Comparison of ENCODE assay signal across 10 mouse cellular contexts in the genomic region with DNA sequence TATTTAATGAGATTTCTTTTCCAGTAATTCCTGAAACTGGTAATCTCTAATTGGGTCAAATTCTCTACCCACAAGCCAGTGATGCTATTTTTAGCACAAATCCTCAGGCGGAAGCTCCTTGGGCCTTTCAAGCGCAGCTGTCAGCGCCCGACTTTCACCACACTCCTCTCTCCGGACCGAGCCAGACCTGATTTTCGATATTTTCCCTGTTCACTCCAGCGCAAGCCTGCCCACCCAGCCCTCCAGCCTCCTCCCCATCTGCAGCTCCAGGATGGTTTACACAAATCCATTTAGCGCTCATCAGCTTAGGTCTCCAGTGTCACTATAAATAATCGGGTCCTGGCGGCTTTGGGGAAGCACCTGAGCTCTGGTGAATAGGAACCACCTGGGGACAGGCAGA. TPM values are rescaled to one million over a fixed set of nuclear protein-coding genes. Genes with fewer than 3 reads are reported as not detected.
DNase-seq lines count a peak whose midpoint lies in the region; ATAC-seq lines count a peak whose summit lies in the region.
"Had no signal": no experiment of that assay in that cellular context is flagged by ENCODE, and none has a peak within 500 bp of the region (broad histone marks: within the 10 kb centered on the region; RNA-seq: fewer than 3 reads in every experiment).

No protein-coding gene starts in this region.

- ATAC-seq in heart, embryonic 14.5 days (ENCODE audit: insufficient number of reproducible peaks, insufficient read depth, low FRiP score, low read depth) = 0 out of 2 replicates have a peak, but pooled peaks have one; percentile 37
- ATAC-seq in midbrain, embryonic 16.5 days = peak; percentile 71
- no peak for ATAC-seq in liver, embryonic 11.5 days (replicated peaks; ENCODE audit: low FRiP score)
- ATAC-seq: activated CD4-positive, CD25-positive, alpha-beta regulatory T cell, adult 4 months; liver, postnatal 0 days had no signal

- intact Hi-C loops in gastrocnemius, postnatal 14 days (cut with DNase I; ENCODE audit: low total_unique reads) = no loop called here

- H3K27ac ChIP-seq in heart, embryonic 14.5 days (replicated peaks in 1 of 2; ENCODE audit: control insufficient read depth in 1 of 2, insufficient read depth in 1 of 2, low read depth in 2 of 2, low read length in 2 of 2) = peak overlapping the region; percentile 83 to 86
- H3K27ac ChIP-seq in midbrain, embryonic 16.5 days (ENCODE audit: low read length) = peak overlapping the region; percentile 67
- H3K27ac ChIP-seq in liver, embryonic 11.5 days (ENCODE audit: low read depth, low read length) = no peak overlapping the region

- H3K9me3 ChIP-seq in heart, embryonic 14.5 days (ENCODE audit: control insufficient read depth, low read length) = no peaks in the 10 kb centered on the region
- no peaks in the 10 kb centered on the region for H3K9me3 ChIP-seq in midbrain, embryonic 16.5 days (replicated peaks; ENCODE audit: control insufficient read depth, low read length, poor library complexity, severe bottlenecking)
- H3K9me3 ChIP-seq in liver, embryonic 11.5 days (ENCODE audit: control insufficient read depth, low read length) = no peaks in the 10 kb centered on the region

- peaks cover 12 to 27% of the 10 kb centered on the region in 2 experiments for H3K4me1 ChIP-seq in heart, embryonic 14.5 days (ENCODE audit: control insufficient read depth in 2 of 2, insufficient read depth in 2 of 2, low read length in 2 of 2)
- H3K4me1 ChIP-seq in midbrain, embryonic 16.5 days (ENCODE audit: control insufficient read depth, insufficient read depth, low read length) = peaks cover 12% of the 10 kb centered on the region
- no peaks in the 10 kb centered on the region for H3K4me1 ChIP-seq in liver, embryonic 11.5 days (replicated peaks; ENCODE audit: control insufficient read depth, insufficient read depth, low read length)

- H3K9ac ChIP-seq in heart, embryonic 14.5 days (ENCODE audit: low read length) = peak overlapping the region; percentile 49; the same call in 1 of the 2 replicates
- peak overlapping the region; percentile 39; the same call in 1 of the 2 replicates for H3K9ac ChIP-seq in midbrain, embryonic 16.5 days (ENCODE audit: low read depth, low read length)
- no peak overlapping the region for H3K9ac ChIP-seq in liver, embryonic 11.5 days (ENCODE audit: low read depth, low read length)
- H3K9ac ChIP-seq: liver, postnatal 0 days had no signal

- WGBS in heart, embryonic 14.5 days = 2% methylated on average over 11 of the region's 11 CpGs
- WGBS in midbrain, embryonic 16.5 days = 4% methylated on average over 11 of the region's 11 CpGs
- 15% methylated on average over 11 of the region's 11 CpGs for WGBS in liver, embryonic 11.5 days

- peak overlapping the region; percentile 61 for H3K4me2 ChIP-seq in heart, embryonic 14.5 days (ENCODE audit: low read length)
- peak overlapping the region; percentile 18 for H3K4me2 ChIP-seq in midbrain, embryonic 16.5 days (ENCODE audit: low read length)
- H3K4me2 ChIP-seq in liver, embryonic 11.5 days = no peak overlapping the region

- peaks cover 50% of the 10 kb centered on the region for H3K27me3 ChIP-seq in heart, embryonic 14.5 days (ENCODE audit: control insufficient read depth, insufficient read depth, low read length)
- H3K27me3 ChIP-seq in midbrain, embryonic 16.5 days (ENCODE audit: control insufficient read depth, insufficient read depth, low read depth, low read length) = no peaks in the 10 kb centered on the region
- peaks cover 32% of the 10 kb centered on the region for H3K27me3 ChIP-seq in liver, embryonic 11.5 days (replicated peaks; ENCODE audit: control insufficient read depth, insufficient read depth, low read length)

- no peaks in the 10 kb centered on the region for H3K36me3 ChIP-seq in heart, embryonic 14.5 days (ENCODE audit: control insufficient read depth, insufficient read depth, low read length)
- H3K36me3 ChIP-seq in midbrain, embryonic 16.5 days (ENCODE audit: control insufficient read depth, insufficient read depth, low read length) = no peaks in the 10 kb centered on the region
- no peaks in the 10 kb centered on the region for H3K36me3 ChIP-seq in liver, embryonic 11.5 days (ENCODE audit: control insufficient read depth, insufficient read depth, low read length)

- peak overlapping the region in 1 of 2 experiments; percentile 22; a peak in 2 of 4 replicates for H3K4me3 ChIP-seq in heart, embryonic 14.5 days (ENCODE audit: control insufficient read depth in 1 of 2, insufficient read depth in 1 of 2, low read depth in 1 of 2, low read length in 2 of 2)
- no peak overlapping the region for H3K4me3 ChIP-seq in midbrain, embryonic 16.5 days (ENCODE audit: low read depth, low read length)
- H3K4me3 ChIP-seq in liver, embryonic 11.5 days (ENCODE audit: low read depth, low read length) = no peak overlapping the region

- DNase-seq in gastrocnemius, postnatal 14 days = peak; percentile 25
- no peak for DNase-seq in gastrocnemius, postnatal 4 days (ENCODE audit: low spot score in 2 of 2)
- peak; percentile 74 to 76 for DNase-seq in cerebellum, postnatal 25 days
- DNase-seq in left cerebral cortex, adult 9 months (ENCODE audit: low spot score in 2 of 2) = no peak
- DNase-seq in liver, embryonic 11.5 days (ENCODE audit: low spot score) = no peak
- no peak for DNase-seq in urinary bladder, postnatal 10 days (ENCODE audit: low spot score)
- DNase-seq: liver, postnatal 0 days had no signal

RNA-seq across cellular contexts. Expression of a gene that starts 7.2 kb away (rescaled TPM):
- total RNA-seq in gastrocnemius, postnatal 14 days (2021) = 1 to 10 TPM; 1.1 to 2.5 TPM
- 1 to 10 TPM; 3.7 to 4.0 TPM for total RNA-seq in gastrocnemius, postnatal 4 days (2021)
- polyA plus RNA-seq in heart, embryonic 14.5 days (2014; fragmentation: Nextera tagmentation; extraction: Ambion mirVana) = 1.0 and 1.2 TPM in 2 replicates
- 9.9 and 10.9 TPM in 2 replicates for polyA plus RNA-seq in midbrain, embryonic 16.5 days (2015; fragmentation: Nextera tagmentation; extraction: Ambion mirVana)
- 0.73 and 0.99 TPM in 2 replicates for polyA plus RNA-seq in liver, embryonic 11.5 days (2014; fragmentation: Nextera tagmentation; extraction: Ambion mirVana)

Comparison
In these comparisons a context has a peak if more than half of its experiments do, and no peak if none do; other contexts are left out.
1. DNase-seq: peak in gastrocnemius, postnatal 14 days (single experiment) and cerebellum, postnatal 25 days (2 of 2); none in gastrocnemius, postnatal 4 days (0 of 2), left cerebral cortex, adult 9 months (0 of 2), liver, embryonic 11.5 days (single experiment) and urinary bladder, postnatal 10 days (single experiment).